12 mouse cellular contexts compared by ENCODE assay signal in genomic region chr17:25076906-25077305, GRCm38 (mm10). TPM values are rescaled to one million over a fixed set of nuclear protein-coding genes. Genes with fewer than 3 reads are reported as not detected.
DNase-seq lines count a peak whose midpoint lies in the region; ATAC-seq lines count a peak whose summit lies in the region.
"Had no signal": no experiment of that assay in that cellular context is flagged by ENCODE, and none has a peak within 500 bp of the region (broad histone marks: within the 10 kb centered on the region; RNA-seq: fewer than 3 reads in every experiment).

No protein-coding gene starts in this region.

- intact Hi-C loops in left cerebral cortex, postnatal 4 days (cut with DNase I), result no loop called here
- intact Hi-C loops in left cerebral cortex, postnatal 36 days (cut with DNase I), result no loop called here

- no peaks in the 10 kb centered on the region for H3K36me3 ChIP-seq in heart, embryonic 16.5 days (ENCODE audit: control insufficient read depth, insufficient read depth)
- no peaks in the 10 kb centered on the region for H3K36me3 ChIP-seq in heart, embryonic 11.5 days (ENCODE audit: control insufficient read depth, insufficient read depth, low read length)

- H3K9ac ChIP-seq in heart, embryonic 16.5 days (ENCODE audit: low read length), result no peak overlapping the region
- H3K9ac ChIP-seq in heart, embryonic 11.5 days (ENCODE audit: low read depth, low read length), result no peak overlapping the region
- H3K9ac ChIP-seq: forebrain, postnatal 0 days; limb, embryonic 13.5 days had no signal

- peak overlapping the region; percentile 54 for H3K4me2 ChIP-seq in heart, embryonic 16.5 days (ENCODE audit: low read depth, low read length)
- no peak overlapping the region; the same call in 1 of the 2 replicates for H3K4me2 ChIP-seq in heart, embryonic 11.5 days

- peak; percentile 58 for DNase-seq in left cerebral cortex, postnatal 4 days
- DNase-seq in left cerebral cortex, postnatal 36 days (ENCODE audit: low spot score in 2 of 2), result no peak
- peak; percentile 66 for DNase-seq in cerebellum, adult 9-10 months
- no peak for DNase-seq in right cerebral cortex, postnatal 4 days
- no peak for DNase-seq in B cell, adult 2 months
- DNase-seq: forebrain, postnatal 0 days; thymus, postnatal 14 days had no signal

- WGBS in heart, embryonic 16.5 days, result 86% methylated on average over 4 of the region's 4 CpGs
- WGBS in heart, embryonic 11.5 days (ENCODE audit: insufficient replicate concordance), result 86% methylated on average over 4 of the region's 4 CpGs

- no peaks in the 10 kb centered on the region for H3K9me3 ChIP-seq in heart, embryonic 16.5 days (replicated peaks; ENCODE audit: control insufficient read depth, low read length)
- no peaks in the 10 kb centered on the region for H3K9me3 ChIP-seq in heart, embryonic 11.5 days (replicated peaks; ENCODE audit: control insufficient read depth, low read length)
- H3K9me3 ChIP-seq: limb, embryonic 13.5 days had no signal

- no peak overlapping the region for H3K27ac ChIP-seq in heart, embryonic 16.5 days (ENCODE audit: low read length)
- H3K27ac ChIP-seq in heart, embryonic 11.5 days (ENCODE audit: low read depth, low read length), result no peak overlapping the region
- H3K27ac ChIP-seq in brown adipose tissue, adult 24 weeks (replicated peaks; ENCODE audit: low read depth, low read length), result peak overlapping the region; percentile 97; the same call in 1 of the 2 replicates

- H3K4me3 ChIP-seq in heart, embryonic 16.5 days (ENCODE audit: low read length), result peak overlapping the region; percentile 43
- H3K4me3 ChIP-seq in heart, embryonic 11.5 days (ENCODE audit: low read depth, low read length), result no peak overlapping the region
- H3K4me3 ChIP-seq in brown adipose tissue, adult 24 weeks (ENCODE audit: insufficient read depth, low read depth, low read length), result peak overlapping the region; percentile 69

- peaks cover 22% of the 10 kb centered on the region for H3K4me1 ChIP-seq in heart, embryonic 16.5 days (ENCODE audit: control insufficient read depth, insufficient read depth, low read length)
- peaks cover 14% of the 10 kb centered on the region for H3K4me1 ChIP-seq in heart, embryonic 11.5 days (ENCODE audit: control insufficient read depth, insufficient read depth, low read length)
- H3K4me1 ChIP-seq in brown adipose tissue, adult 24 weeks (ENCODE audit: control insufficient read depth, insufficient read depth, insufficient read length, low read length), result peaks cover 12% of the 10 kb centered on the region; the same call in 1 of the 2 replicates

- H3K27me3 ChIP-seq in heart, embryonic 16.5 days (ENCODE audit: control insufficient read depth, insufficient read depth, low read length), result no peaks in the 10 kb centered on the region
- no peaks in the 10 kb centered on the region for H3K27me3 ChIP-seq in heart, embryonic 11.5 days (ENCODE audit: control insufficient read depth, insufficient read depth, low read length)
- H3K27me3 ChIP-seq: limb, embryonic 13.5 days had no signal

- ATAC-seq in heart, embryonic 16.5 days (replicated peaks; ENCODE audit: extremely low read depth, insufficient read depth, low FRiP score), result no peak
- no peak for ATAC-seq in heart, embryonic 11.5 days (replicated peaks; ENCODE audit: insufficient number of reproducible peaks, low FRiP score, low TSS enrichment)

RNA-seq across cellular contexts. Expression of gene Tmem204, which starts 6.5 kb away (rescaled TPM):
- polyA plus RNA-seq in heart, embryonic 16.5 days (2015; fragmentation: Nextera tagmentation; extraction: Ambion mirVana), result 26.7 and 36.1 TPM in 2 replicates
- 14.4 and 18.5 TPM in 2 replicates for polyA plus RNA-seq in heart, embryonic 11.5 days (2014; fragmentation: Nextera tagmentation; extraction: Ambion mirVana)
- 1 to 10 TPM; 5.4 to 6.7 TPM for total RNA-seq in left cerebral cortex, postnatal 4 days (2021)
- 10 to 100 TPM in 1 of 2 experiments, 1 to 10 TPM in 1; 9.1 to 10.3 TPM for total RNA-seq in left cerebral cortex, postnatal 36 days (2021)
- 13.1 and 22.6 TPM in 2 replicates for polyA plus RNA-seq in brown adipose tissue, adult 24 weeks (2012; ENCODE audit: insufficient read depth, insufficient read length, missing spikeins)
- total RNA-seq: neutrophil, adult 5-6 weeks had no signal

RNA-seq across cellular contexts. Expression of gene Telo2, which starts 38.9 kb away (rescaled TPM):
- 31.3 and 31.7 TPM in 2 replicates for polyA plus RNA-seq in heart, embryonic 16.5 days (2015; fragmentation: Nextera tagmentation; extraction: Ambion mirVana)
- polyA plus RNA-seq in heart, embryonic 11.5 days (2014; fragmentation: Nextera tagmentation; extraction: Ambion mirVana), result 22.1 and 25.4 TPM in 2 replicates
- total RNA-seq in left cerebral cortex, postnatal 4 days (2021), result 10 to 100 TPM; 58.3 to 59.3 TPM
- total RNA-seq in left cerebral cortex, postnatal 36 days (2021), result 10 to 100 TPM; 24.3 to 30.0 TPM
- polyA plus RNA-seq in brown adipose tissue, adult 24 weeks (2012; ENCODE audit: insufficient read depth, insufficient read length, missing spikeins), result 10.1 and 12.9 TPM in 2 replicates

RNA-seq across cellular contexts. Expression of gene Ptx4, which starts 43.7 kb away (rescaled TPM):
- polyA plus RNA-seq in heart, embryonic 16.5 days (2015; fragmentation: Nextera tagmentation; extraction: Ambion mirVana), result 0.20 and 0.24 TPM in 2 replicates
- 0.10 TPM in 1 of 2 replicates, not detected in the other for polyA plus RNA-seq in heart, embryonic 11.5 days (2014; fragmentation: Nextera tagmentation; extraction: Ambion mirVana)
- under 1 TPM; 0.32 to 0.34 TPM for total RNA-seq in left cerebral cortex, postnatal 4 days (2021)
- under 1 TPM; 0.67 to 0.91 TPM for total RNA-seq in left cerebral cortex, postnatal 36 days (2021)
- not detected in 2 replicates for polyA plus RNA-seq in brown adipose tissue, adult 24 weeks (2012; ENCODE audit: insufficient read depth, insufficient read length, missing spikeins)
- total RNA-seq: neutrophil, adult 5-6 weeks had no signal

RNA-seq across cellular contexts. Expression of gene Clcn7, which starts 56.3 kb away (rescaled TPM):
- 16.1 and 19.2 TPM in 2 replicates for polyA plus RNA-seq in heart, embryonic 16.5 days (2015; fragmentation: Nextera tagmentation; extraction: Ambion mirVana)
- polyA plus RNA-seq in heart, embryonic 11.5 days (2014; fragmentation: Nextera tagmentation; extraction: Ambion mirVana), result 18.9 and 20.4 TPM in 2 replicates
- total RNA-seq in left cerebral cortex, postnatal 4 days (2021), result 10 to 100 TPM; 40.9 to 42.5 TPM
- total RNA-seq in left cerebral cortex, postnatal 36 days (2021), result 10 to 100 TPM; 49.9 to 55.2 TPM
- 9.6 and 11.5 TPM in 2 replicates for polyA plus RNA-seq in brown adipose tissue, adult 24 weeks (2012; ENCODE audit: insufficient read depth, insufficient read length, missing spikeins)

Comparison
In these comparisons a context has a peak if more than half of its experiments do, and no peak if none do; other contexts are left out.
1. DNase-seq: peak in left cerebral cortex, postnatal 4 days (single experiment) and cerebellum, adult 9-10 months (single experiment); none in left cerebral cortex, postnatal 36 days (0 of 2), right cerebral cortex, postnatal 4 days (single experiment) and B cell, adult 2 months (0 of 2).